Mouse (Mus musculus) thymus, adult 2 months (tissue): Measurements from ENCODE around the gene Mrap. TPM values are rescaled to one million over a fixed set of nuclear protein-coding genes. Genes with fewer than 3 reads are reported as not detected.

Experiments
- DNase-seq: peaks from one replicate; pipeline ENCODE4 v3.0.0; 2021
- H3K27ac ChIP-seq: fragments of 200-500 bp; 2 replicates; pipeline ENCODE4 v1.5.1; 2012; ENCODE audit warnings: low read length, control low read depth; ENCODE audit not compliant: control insufficient read depth, insufficient read depth
- H3K27me3 ChIP-seq: fragments of 200-500 bp; 2 replicates; pipeline ENCODE4 v1.6.1; 2012; ENCODE audit warnings: mild to moderate bottlenecking, low read length, moderate library complexity, mixed read lengths; ENCODE audit not compliant: control insufficient read depth, insufficient read depth
- H3K36me3 ChIP-seq: fragments of 200-500 bp; 2 replicates; pipeline ENCODE4 v1.6.1; 2012; ENCODE audit warnings: mild to moderate bottlenecking, low read length, moderate library complexity; ENCODE audit not compliant: control insufficient read depth, insufficient read depth
- H3K4me1 ChIP-seq: fragments of 200-500 bp; replicated peaks from 2 replicates; pipeline ENCODE4 v1.6.1; 2012; ENCODE audit warnings: low read length; ENCODE audit not compliant: control insufficient read depth, insufficient read depth
- H3K4me3 ChIP-seq: fragments of 200-500 bp; 2 replicates; pipeline ENCODE4 v1.5.1; 2012; ENCODE audit warnings: mild to moderate bottlenecking, low read length, control low read depth, moderate library complexity; ENCODE audit not compliant: control insufficient read depth, insufficient read depth
- CTCF ChIP-seq: fragments of 200-500 bp; IDR thresholded peaks from 2 replicates; pipeline ENCODE4 v1.5.1; 2012; ENCODE audit warnings: mild to moderate bottlenecking, control low read depth, low read length, moderate library complexity, borderline replicate concordance; ENCODE audit not compliant: control insufficient read depth, poor library complexity, insufficient read depth; ENCODE audit errors: extremely low read depth
- POLR2A ChIP-seq: fragments of 200-500 bp; IDR thresholded peaks from 2 replicates; pipeline ENCODE4 v1.6.1; 2012; ENCODE audit warnings: mild to moderate bottlenecking, low read length, control low read depth, moderate library complexity; ENCODE audit not compliant: control insufficient read depth, poor library complexity, insufficient read depth; ENCODE audit errors: extremely low read depth
- WGBS: fragments of 180-500 bp; shearing (Covaris S2); methylation state at CpG from one replicate; pipeline ENCODE4 v1.1.7; 2018; 5-methylcytosine and 5-hydroxymethylcytosine counted together
- polyA plus RNA-seq: library from polyadenylated mRNA; depleted of rRNA; stranded (reverse); fragments of >200 nt; gene quantifications from 2 replicates; pipeline ENCODE4 v1.2.3, GENCODE M21; 2012; rRNA removed

Mrap gene
- 39.0 and 41.1 TPM in 2 replicates for polyA plus RNA-seq

GRCm38 (mm10) chr16:90738092-90738956 is at the start of gene Mrap:
Mrap (plus strand) TSS chr16:90738207.
- TF ChIP-seq POLR2A (no peak), CTCF (no peak)
- no peak within 1 kb of the TSS for H3K4me3 ChIP-seq
- no peak for DNase-seq
- no peak within 1 kb of the TSS for H3K27ac ChIP-seq
- 93% methylated on average over 26 of the region's 26 CpGs for WGBS
- H3K36me3 ChIP-seq, result no peaks in the 10 kb centered on the region
- H3K27me3 ChIP-seq, result no peaks in the 10 kb centered on the region
- peaks cover under 1% of the 10 kb centered on the region; the same call in 1 of the 2 replicates for H3K4me1 ChIP-seq

GRCm38 (mm10) chr16:90692704-90693385 is 45.2 kb upstream of the Mrap start:
- no peak for DNase-seq
- H3K27ac ChIP-seq, result no peak overlapping the region
- H3K27me3 ChIP-seq, result no peaks in the 10 kb centered on the region
- H3K36me3 ChIP-seq, result no peaks in the 10 kb centered on the region
- TF ChIP-seq CTCF (no peak), POLR2A (no peak)
- WGBS, result 76% methylated on average over 15 of the region's 15 CpGs
- H3K4me3 ChIP-seq, result no peak overlapping the region
- no peaks in the 10 kb centered on the region for H3K4me1 ChIP-seq

GRCm38 (mm10) chr16:90693625-90694024 is 44.4 kb upstream of the Mrap start:
- TF ChIP-seq CTCF, result no peak
- no peak for TF ChIP-seq POLR2A
- Histone ChIP-seq H3K4me1 (no peaks in the 10 kb centered on the region), H3K36me3 (no peaks in the 10 kb centered on the region), H3K27ac (no peak overlapping the region), H3K27me3 (no peaks in the 10 kb centered on the region), H3K4me3 (no peak overlapping the region)
- WGBS, result 96% methylated on average over 5 of the region's 5 CpGs
- no peak for DNase-seq

GRCm38 (mm10) chr16:90694719-90695118 is 43.3 kb upstream of the Mrap start:
- WGBS, result 71% methylated on average over 9 of the region's 9 CpGs
- no peak for TF ChIP-seq CTCF
- TF ChIP-seq POLR2A, result no peak
- peak; percentile 61 for DNase-seq
- Histone ChIP-seq H3K4me1 (no peaks in the 10 kb centered on the region), H3K27me3 (no peaks in the 10 kb centered on the region), H3K4me3 (no peak overlapping the region), H3K36me3 (no peaks in the 10 kb centered on the region), H3K27ac (no peak overlapping the region)

- TF ChIP-seq POLR2A (no peak), CTCF (no peak)
These were observed 42.9 kb upstream of the Mrap start for GRCm38 (mm10) chr16:90695121-90695520.

DNA sequence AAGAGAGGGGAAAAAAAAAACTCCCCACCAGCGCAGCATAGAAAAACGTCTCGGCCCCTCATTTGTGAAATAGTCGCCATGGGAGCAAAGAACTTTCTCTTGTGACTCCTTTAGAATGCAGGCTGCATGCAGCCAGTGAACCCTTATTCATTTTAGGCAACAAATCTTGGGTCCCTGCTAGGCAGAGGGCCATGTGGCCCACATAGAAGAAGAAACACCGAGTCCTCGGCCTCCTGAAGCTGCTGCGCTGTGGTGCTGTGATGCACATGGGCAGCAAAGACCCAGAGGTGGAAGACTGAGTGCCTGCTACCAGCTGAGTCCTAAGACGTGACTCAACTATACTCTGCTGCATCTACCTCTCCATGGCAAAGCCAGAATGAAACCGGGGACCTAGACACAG is 41.7 kb upstream of the Mrap start:
- WGBS, result 91% methylated on average over 9 of the region's 9 CpGs
- Histone ChIP-seq H3K27ac (no peak overlapping the region), H3K27me3 (no peaks in the 10 kb centered on the region), H3K4me1 (no peaks in the 10 kb centered on the region), H3K4me3 (no peak overlapping the region), H3K36me3 (no peaks in the 10 kb centered on the region)
- no peak for DNase-seq
- no peak for TF ChIP-seq POLR2A
- TF ChIP-seq CTCF, result no peak

More at GRCm38 (mm10) chr16:90695121-90695520, 42.9 kb upstream of the Mrap start:
- Histone ChIP-seq H3K4me3 (no peak overlapping the region), H3K36me3 (no peaks in the 10 kb centered on the region), H3K27ac (no peak overlapping the region), H3K4me1 (no peaks in the 10 kb centered on the region), H3K27me3 (no peaks in the 10 kb centered on the region)
- no peak for DNase-seq
- 89% methylated on average over 10 of the region's 10 CpGs for WGBS
